Mouse (Mus musculus) adrenal gland, postnatal 4 days (tissue): ENCODE data around the gene Atp5h. TPM values are rescaled to one million over a fixed set of nuclear protein-coding genes. Genes with fewer than 3 reads are reported as not detected.
"Not testable (repeated sequence)": the region's sequence is repeated elsewhere in the genome, so short reads cannot be mapped to it uniquely, and the experiment has no call there.

Experiments used
- DNase-seq, 2 experiments: peaks; one replicate each; pipeline ENCODE4 v3.0.0; 2021 to 2022; ENCODE audit warnings: low spot score in 2 of 2, mixed read lengths in 2 of 2
- total RNA-seq, 2 experiments: library from RNA; stranded (reverse); gene quantifications; 2 replicates each; pipeline ENCODE4 v1.2.3; 2021

Gene Atp5h
- total RNA-seq, 2 experiments from 2014 or later, result 503 to 527 TPM

- peak; percentile 63 to 75 for DNase-seq
Observed at GRCm38 (mm10) chr11:115403338-115404124, 16.2 kb downstream of the Atp5h start, which contains the start of gene Mrpl58. Gene Mrpl58, plus strand, starts transcription at chr11:115403752.

GRCm38 (mm10) chr11:115400630-115401391 is 19.0 kb downstream of the Atp5h start:
- no peak for DNase-seq

- no peak for DNase-seq
Observed at GRCm38 (mm10) chr11:115400126-115400525, 19.6 kb downstream of the Atp5h start.

- DNase-seq, result no peak
Observed at GRCm38 (mm10) chr11:115398085-115398484, 21.7 kb downstream of the Atp5h start.

- DNase-seq, result no peak
Observed at GRCm38 (mm10) chr11:115393721-115394325, 25.9 kb downstream of the Atp5h start.

GRCm38 (mm10) chr11:115391358-115391757 is 28.4 kb downstream of the Atp5h start:
- DNase-seq, result no peak

- DNase-seq, result not testable (repeated sequence)
Observed at GRCm38 (mm10) chr11:115386859-115387258, 32.9 kb downstream of the Atp5h start.

GRCm38 (mm10) chr11:115384587-115384986 is 35.2 kb downstream of the Atp5h start:
- no peak for DNase-seq

- no peak for DNase-seq
Observed at GRCm38 (mm10) chr11:115383701-115384474, 35.9 kb downstream of the Atp5h start.

- DNase-seq, result no peak
Observed at GRCm38 (mm10) chr11:115382891-115383290, 36.9 kb downstream of the Atp5h start.

- DNase-seq, result peak; percentile 74 to 84
Observed at GRCm38 (mm10) chr11:115381743-115382539, 37.8 kb downstream of the Atp5h start, which contains the start of gene Cdr2l. Gene Cdr2l, plus strand, starts transcription at chr11:115381916.

GRCm38 (mm10) chr11:115381276-115381675 is 38.5 kb downstream of the Atp5h start:
- DNase-seq, result no peak

GRCm38 (mm10) chr11:115377854-115378253 is 41.9 kb downstream of the Atp5h start:
- no peak for DNase-seq

- DNase-seq, result no peak
Observed at GRCm38 (mm10) chr11:115377254-115377653, 42.5 kb downstream of the Atp5h start.

GRCm38 (mm10) chr11:115376722-115377121 is 43.0 kb downstream of the Atp5h start:
- DNase-seq, result no peak

- no peak for DNase-seq
Observed at GRCm38 (mm10) chr11:115374695-115375425, 44.9 kb downstream of the Atp5h start.

- DNase-seq, result peak in 1 of 2 experiments; percentile 51
Observed at GRCm38 (mm10) chr11:115373805-115374694, 45.7 kb downstream of the Atp5h start.

GRCm38 (mm10) chr11:115372737-115373136 is 47.0 kb downstream of the Atp5h start:
- DNase-seq, result no peak
